Mouse (Mus musculus) thymus, adult 2 months (tissue): ENCODE data around the gene Rangrf.
"Not testable (repeated sequence)": the region's sequence is repeated elsewhere in the genome, so short reads cannot be mapped to it uniquely, and the experiment has no call there.

ENCODE experiments used
- CTCF ChIP-seq: fragments of 200-500 bp; IDR thresholded peaks from 2 replicates; pipeline ENCODE4 v1.5.1; 2012; ENCODE audit warnings: mild to moderate bottlenecking, control low read depth, low read length, moderate library complexity, borderline replicate concordance; ENCODE audit not compliant: control insufficient read depth, poor library complexity, insufficient read depth; ENCODE audit errors: extremely low read depth
- POLR2A ChIP-seq: fragments of 200-500 bp; IDR thresholded peaks from 2 replicates; pipeline ENCODE4 v1.6.1; 2012; ENCODE audit warnings: mild to moderate bottlenecking, low read length, control low read depth, moderate library complexity; ENCODE audit not compliant: control insufficient read depth, poor library complexity, insufficient read depth; ENCODE audit errors: extremely low read depth

DNA sequence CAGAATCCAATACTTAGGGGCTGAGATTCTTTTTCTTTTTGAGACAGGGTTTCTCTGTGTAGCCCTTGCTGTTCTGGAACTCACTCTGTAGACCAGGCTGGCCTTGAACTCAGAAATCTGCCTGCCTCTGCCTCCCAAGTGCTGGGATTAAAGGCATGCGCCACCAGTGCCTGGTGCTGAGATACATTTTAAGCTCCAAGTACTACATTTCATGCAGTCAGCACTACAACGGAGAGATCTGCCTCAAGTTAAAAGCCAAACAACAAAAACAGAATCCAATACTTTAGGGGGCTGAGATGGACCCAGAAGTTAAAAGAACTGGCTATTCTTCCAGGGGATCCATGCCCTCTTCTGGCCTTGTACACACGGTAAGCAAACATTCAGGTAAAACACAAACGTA lies 27.8 kb upstream of the Rangrf start:
- not testable (repeated sequence) for TF ChIP-seq CTCF, POLR2A
